Mouse (Mus musculus) ES-Bruce4 (cell line): ENCODE results near the gene Dhdds.

Source experiments
- CTCF ChIP-seq: IDR thresholded peaks from one replicate; pipeline ENCODE4 v1.8.1; 2011; ENCODE audit warnings: low read depth, low read length
- EP300 ChIP-seq: IDR thresholded peaks from 2 replicates; pipeline ENCODE4 v1.6.1; 2011; ENCODE audit warnings: low read depth, low read length; ENCODE audit not compliant: insufficient read depth
- POLR2A ChIP-seq: IDR thresholded peaks from one replicate; pipeline ENCODE4 v1.8.1; 2011; ENCODE audit warnings: low read length; ENCODE audit not compliant: insufficient read depth

GRCm38 (mm10) chr4:133943791-133944190, 56.9 kb downstream of the Dhdds start:
- TF ChIP-seq CTCF (no peak), EP300 (no peak), POLR2A (no peak)
